Mouse (Mus musculus): Measurements from ENCODE around the gene Ap5s1.

The Ap5s1 gene

GRCm38 (mm10) chr2:131188311-131188710 is 18.6 kb upstream of the Ap5s1 start:
- no peak for DNase-seq

- DNase-seq: no peak
These were observed 17.2 kb upstream of the Ap5s1 start for GRCm38 (mm10) chr2:131189521-131190309.

- DNase-seq: no peak
These were observed 16.4 kb upstream of the Ap5s1 start for GRCm38 (mm10) chr2:131190344-131191004.

GRCm38 (mm10) chr2:131191005-131191390 is 15.9 kb upstream of the Ap5s1 start:
- DNase-seq: no peak

- DNase-seq: no peak
These were observed 10.1 kb upstream of the Ap5s1 start for GRCm38 (mm10) chr2:131196606-131197316.

GRCm38 (mm10) chr2:131200710-131201109 is 6.2 kb upstream of the Ap5s1 start:
- DNase-seq: no peak

- DNase-seq: no peak
These were observed 5.6 kb upstream of the Ap5s1 start for GRCm38 (mm10) chr2:131201262-131201661.

GRCm38 (mm10) chr2:131203816-131204409 is 3.0 kb upstream of the Ap5s1 start:
- no peak for DNase-seq

GRCm38 (mm10) chr2:131204410-131204981 is 2.4 kb upstream of the Ap5s1 start:
- no peak for DNase-seq

GRCm38 (mm10) chr2:131205521-131206182 is 1.2 kb upstream of the Ap5s1 start:
- no peak for DNase-seq

- DNase-seq: no peak
These were observed 1.5 kb downstream of the Ap5s1 start for GRCm38 (mm10) chr2:131208356-131208755.

- DNase-seq: peak; percentile 32
These were observed 2.4 kb downstream of the Ap5s1 start for GRCm38 (mm10) chr2:131209125-131209795.

- DNase-seq: peak; percentile 96
These were observed 3.3 kb downstream of the Ap5s1 start for GRCm38 (mm10) chr2:131209969-131210792.

GRCm38 (mm10) chr2:131211026-131211615 is 4.2 kb downstream of the Ap5s1 start:
- peak; percentile 48 for DNase-seq

- no peak for DNase-seq
These were observed 6.9 kb downstream of the Ap5s1 start for GRCm38 (mm10) chr2:131213773-131214172.

- no peak for DNase-seq
These were observed 9.3 kb downstream of the Ap5s1 start for GRCm38 (mm10) chr2:131215941-131216858.

- no peak for DNase-seq
These were observed 13.2 kb downstream of the Ap5s1 start for GRCm38 (mm10) chr2:131220030-131220429.

- DNase-seq: no peak
These were observed 15.1 kb downstream of the Ap5s1 start for GRCm38 (mm10) chr2:131221853-131222515.

GRCm38 (mm10) chr2:131222562-131222961 is 15.7 kb downstream of the Ap5s1 start:
- no peak for DNase-seq
